Mouse (Mus musculus) intestine, embryonic 15.5 days (tissue): Measurements from ENCODE around the gene Ugt1a5. TPM values are rescaled to one million over a fixed set of nuclear protein-coding genes. Genes with fewer than 3 reads are reported as not detected.

Experiments
- ATAC-seq: fragments of 200-750 bp; cut with Nextera tagmentation; 2 replicates; pipeline ENCODE4 v1.8.0; 2017; ENCODE audit warnings: moderate TSS enrichment, moderate library complexity
- H3K27ac ChIP-seq: fragments of 300-500 bp; sonication (generic); 2 replicates; pipeline ENCODE4 v1.5.1; 2015; ENCODE audit warnings: mild to moderate bottlenecking, inconsistent platforms
- H3K27me3 ChIP-seq: fragments of 300-500 bp; sonication (generic); replicated peaks from 2 replicates; pipeline ENCODE4 v1.6.1; 2015; ENCODE audit warnings: inconsistent platforms
- H3K36me3 ChIP-seq: fragments of 300-500 bp; sonication (generic); 2 replicates; pipeline ENCODE4 v1.6.1; 2015; ENCODE audit warnings: inconsistent platforms
- H3K4me1 ChIP-seq: fragments of 300-500 bp; sonication (generic); replicated peaks from 2 replicates; pipeline ENCODE4 v1.6.1; 2015; ENCODE audit warnings: inconsistent platforms
- H3K4me2 ChIP-seq: fragments of 300-500 bp; sonication (generic); replicated peaks from 2 replicates; pipeline ENCODE4 v1.6.1; 2015; ENCODE audit warnings: mild to moderate bottlenecking, inconsistent platforms
- H3K4me3 ChIP-seq: fragments of 300-500 bp; sonication (generic); replicated peaks from 2 replicates; pipeline ENCODE4 v1.5.1; 2015; ENCODE audit warnings: inconsistent platforms
- H3K9ac ChIP-seq: fragments of 300-500 bp; sonication (generic); 2 replicates; pipeline ENCODE4 v1.6.1; 2015; ENCODE audit warnings: inconsistent platforms
- H3K9me3 ChIP-seq: fragments of 300-500 bp; sonication (generic); 2 replicates; pipeline ENCODE4 v1.6.1; 2016; ENCODE audit warnings: inconsistent platforms
- WGBS: fragments of 180-500 bp; shearing (Covaris S2); methylation state at CpG from one replicate; pipeline ENCODE4 v1.1.7; 2015; 5-methylcytosine and 5-hydroxymethylcytosine counted together
- polyA plus RNA-seq: library from polyadenylated mRNA; unstranded; fragments of >200 nt; fragmentation: Nextera tagmentation; extraction: Ambion mirVana; gene quantifications from 2 replicates; pipeline ENCODE4 v1.2.1, GENCODE M21; 2015

Ugt1a5 gene
- polyA plus RNA-seq, 1 experiment from 2014 or later, result not detected

DNA sequence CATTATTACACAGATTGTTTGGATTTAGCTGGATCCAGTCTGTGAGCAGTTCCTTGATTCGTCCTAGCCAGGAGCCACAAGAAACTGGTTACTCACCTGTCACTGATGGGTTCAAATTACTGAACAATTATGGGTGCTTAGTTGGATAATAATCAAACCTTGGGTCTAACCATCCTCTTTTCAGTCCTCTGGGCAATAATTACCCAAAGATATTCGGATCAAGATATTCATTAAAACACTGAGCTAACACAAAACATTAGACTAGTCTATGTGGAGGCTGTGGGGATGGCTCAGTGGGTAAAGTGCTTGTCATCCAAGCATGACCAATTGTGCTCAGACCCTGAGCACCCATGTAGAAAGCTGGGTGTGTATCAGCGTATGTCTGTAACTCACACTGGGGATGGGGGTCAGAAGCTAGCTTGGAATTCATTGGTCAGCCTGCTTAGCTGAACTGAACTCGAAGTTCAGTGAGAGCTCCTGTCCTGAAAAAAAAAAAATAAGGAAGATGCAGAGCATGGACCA is 70.1 kb downstream of the Ugt1a5 start:
- 62% methylated on average over 4 of the region's 4 CpGs for WGBS
- no peak overlapping the region for H3K4me2 ChIP-seq
- peaks cover 44% of the 10 kb centered on the region for H3K9me3 ChIP-seq
- no peak overlapping the region for H3K9ac ChIP-seq
- no peak overlapping the region for H3K27ac ChIP-seq
- no peaks in the 10 kb centered on the region for H3K36me3 ChIP-seq
- no peaks in the 10 kb centered on the region for H3K4me1 ChIP-seq
- no peak for ATAC-seq
- no peak overlapping the region for H3K4me3 ChIP-seq
- no peaks in the 10 kb centered on the region for H3K27me3 ChIP-seq

- WGBS, result 68% methylated on average over 5 of the region's 5 CpGs
- Histone ChIP-seq H3K4me1 (no peaks in the 10 kb centered on the region), H3K27me3 (no peaks in the 10 kb centered on the region), H3K36me3 (no peaks in the 10 kb centered on the region), H3K4me3 (no peak overlapping the region), H3K27ac (no peak overlapping the region), H3K9me3 (peaks cover 44% of the 10 kb centered on the region), H3K9ac (no peak overlapping the region), H3K4me2 (no peak overlapping the region)
- ATAC-seq, result peak; percentile 10; the same call in 1 of the 2 replicates
Measured at GRCm38 (mm10) chr1:88237311-88237710, 71.5 kb downstream of the Ugt1a5 start.

GRCm38 (mm10) chr1:88238771-88239170 is 73.0 kb downstream of the Ugt1a5 start:
- WGBS, result 71% methylated on average over 6 of the region's 6 CpGs
- ATAC-seq, result no peak
- Histone ChIP-seq H3K9me3 (peaks cover 44% of the 10 kb centered on the region), H3K4me1 (no peaks in the 10 kb centered on the region), H3K27ac (no peak overlapping the region), H3K4me3 (no peak overlapping the region), H3K9ac (no peak overlapping the region), H3K4me2 (no peak overlapping the region), H3K27me3 (no peaks in the 10 kb centered on the region), H3K36me3 (no peaks in the 10 kb centered on the region)

DNA sequence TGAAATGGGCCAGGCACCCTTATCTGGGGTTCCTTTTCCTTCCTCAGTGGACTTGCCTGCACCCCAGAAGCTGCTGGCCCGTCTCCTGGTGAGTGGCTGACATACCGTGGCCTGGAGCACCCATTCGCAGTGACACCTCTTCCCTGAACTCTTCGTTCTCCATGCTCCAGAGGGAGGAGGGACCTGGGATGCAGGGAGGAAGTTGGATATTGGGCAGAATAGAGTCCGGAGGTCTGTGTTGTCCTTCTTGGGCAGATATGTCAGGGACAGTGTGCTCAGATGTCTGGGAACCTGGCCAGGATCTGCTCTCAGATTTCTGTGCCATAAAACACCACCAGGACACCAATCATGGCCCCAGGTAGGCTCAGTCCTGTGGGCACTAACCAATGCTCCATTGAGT is 74.3 kb downstream of the Ugt1a5 start:
- Histone ChIP-seq H3K9me3 (peaks cover 40% of the 10 kb centered on the region), H3K36me3 (no peaks in the 10 kb centered on the region), H3K9ac (no peak overlapping the region), H3K4me3 (no peak overlapping the region), H3K4me2 (no peak overlapping the region), H3K4me1 (no peaks in the 10 kb centered on the region), H3K27ac (no peak overlapping the region), H3K27me3 (no peaks in the 10 kb centered on the region)
- 70% methylated on average over 5 of the region's 5 CpGs for WGBS
- no peak for ATAC-seq

DNA sequence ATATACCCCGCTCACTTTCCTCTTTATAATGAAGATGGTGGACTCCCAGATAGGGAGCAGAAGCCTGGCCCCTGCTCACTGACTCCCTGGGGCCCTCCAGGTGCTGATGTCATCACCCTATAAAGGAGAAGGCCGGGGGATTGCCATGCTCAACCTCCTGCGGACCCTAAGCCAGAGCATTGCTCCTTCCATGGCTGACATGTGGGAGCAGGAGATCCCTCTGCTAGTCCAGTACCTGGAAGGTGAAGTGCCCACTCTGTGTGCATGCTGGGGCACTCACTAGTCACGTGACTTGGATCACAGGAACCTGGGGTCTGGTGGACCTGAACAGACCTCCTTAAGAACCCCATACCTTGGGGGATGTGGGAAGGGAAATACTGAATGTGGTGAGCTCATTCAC is 74.8 kb downstream of the Ugt1a5 start:
- Histone ChIP-seq H3K4me1 (no peaks in the 10 kb centered on the region), H3K27ac (no peak overlapping the region), H3K4me2 (no peak overlapping the region), H3K9ac (no peak overlapping the region), H3K9me3 (peaks cover 37% of the 10 kb centered on the region), H3K27me3 (no peaks in the 10 kb centered on the region), H3K4me3 (no peak overlapping the region), H3K36me3 (no peaks in the 10 kb centered on the region)
- ATAC-seq, result no peak
- WGBS, result 71% methylated on average over 4 of the region's 4 CpGs

- WGBS, result 62% methylated on average over 5 of the region's 5 CpGs
- ATAC-seq, result no peak
- H3K9ac ChIP-seq, result no peak overlapping the region
Measured at GRCm38 (mm10) chr1:88243861-88244260, 78.0 kb downstream of the Ugt1a5 start.

DNA sequence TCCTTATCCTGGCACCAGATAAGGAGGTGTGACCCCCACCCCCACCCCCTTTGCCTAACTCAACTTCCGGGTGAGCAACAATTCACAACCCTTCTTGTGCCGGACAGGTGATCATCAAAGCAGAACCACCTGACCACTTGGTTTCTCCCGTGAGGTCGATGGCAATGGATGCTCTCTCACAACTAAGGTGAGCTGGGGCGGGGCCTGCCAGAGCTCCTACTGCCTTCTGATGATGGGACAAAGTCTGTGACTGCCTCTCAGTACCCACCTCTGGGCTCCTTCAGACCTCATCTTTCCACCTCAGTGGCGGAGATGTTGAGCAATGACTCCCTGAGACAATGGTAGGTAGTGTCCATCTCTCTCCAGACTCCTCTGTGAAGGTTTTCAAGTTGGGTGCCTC is 80.1 kb downstream of the Ugt1a5 start:
- 79% methylated on average over 6 of the region's 6 CpGs for WGBS
- Histone ChIP-seq H3K4me1 (no peaks in the 10 kb centered on the region), H3K4me2 (no peak overlapping the region), H3K27me3 (no peaks in the 10 kb centered on the region), H3K27ac (no peak overlapping the region), H3K9me3 (peaks cover 20% of the 10 kb centered on the region), H3K4me3 (no peak overlapping the region), H3K36me3 (no peaks in the 10 kb centered on the region), H3K9ac (no peak overlapping the region)
- ATAC-seq, result 0 out of 2 replicates have a peak, but pooled peaks have one; percentile 3

More at GRCm38 (mm10) chr1:88243861-88244260, 78.0 kb downstream of the Ugt1a5 start:
- Histone ChIP-seq H3K4me1 (no peaks in the 10 kb centered on the region), H3K27ac (no peak overlapping the region), H3K27me3 (no peaks in the 10 kb centered on the region), H3K4me2 (no peak overlapping the region), H3K36me3 (no peaks in the 10 kb centered on the region), H3K9me3 (peaks cover 33% of the 10 kb centered on the region), H3K4me3 (no peak overlapping the region)

GRCm38 (mm10) chr1:88246386-88246785 is 80.6 kb downstream of the Ugt1a5 start:
- Histone ChIP-seq H3K27ac (no peak overlapping the region), H3K9me3 (peaks cover 17% of the 10 kb centered on the region), H3K4me1 (no peaks in the 10 kb centered on the region), H3K9ac (no peak overlapping the region), H3K4me2 (no peak overlapping the region), H3K4me3 (no peak overlapping the region), H3K27me3 (no peaks in the 10 kb centered on the region), H3K36me3 (no peaks in the 10 kb centered on the region)
- ATAC-seq, result no peak
- 49% methylated on average over 6 of the region's 6 CpGs for WGBS

DNA sequence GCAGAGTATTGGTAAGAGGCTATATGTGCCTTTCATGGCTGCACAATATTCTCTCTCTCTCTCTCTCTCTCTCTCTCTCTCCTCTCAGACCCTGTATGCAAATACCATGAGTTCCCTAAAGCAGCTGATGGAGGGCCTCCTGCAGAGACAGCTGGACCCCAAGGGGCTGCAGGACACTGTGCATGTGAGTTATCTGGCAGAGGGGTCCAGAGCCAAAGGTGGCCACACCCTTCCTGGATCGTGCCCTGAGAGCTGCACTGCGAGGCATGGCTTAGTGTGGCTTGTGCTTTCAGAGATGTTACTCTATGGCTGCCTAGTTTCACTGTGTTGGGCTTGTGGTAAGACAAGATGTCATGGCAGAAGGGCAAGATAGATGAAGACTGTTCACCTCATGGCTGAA is 81.8 kb downstream of the Ugt1a5 start:
- no peak overlapping the region for H3K27ac ChIP-seq
- 53% methylated on average over 2 of the region's 2 CpGs for whole genome bisulfite sequencing
- no peak overlapping the region for H3K4me2 ChIP-seq

GRCm38 (mm10) chr1:88248658-88249057 is 82.8 kb downstream of the Ugt1a5 start:
- Histone ChIP-seq H3K4me3 (no peak overlapping the region), H3K4me2 (no peak overlapping the region), H3K36me3 (no peaks in the 10 kb centered on the region), H3K9ac (no peak overlapping the region), H3K27ac (no peak overlapping the region), H3K4me1 (no peaks in the 10 kb centered on the region), H3K9me3 (peaks cover 8% of the 10 kb centered on the region; the same call in 1 of the 2 replicates), H3K27me3 (no peaks in the 10 kb centered on the region)
- no peak for ATAC-seq
- WGBS, result 70% methylated on average over 4 of the region's 4 CpGs

More for the DNA sequence above, 81.8 kb downstream of the Ugt1a5 start:
- Histone ChIP-seq H3K36me3 (no peaks in the 10 kb centered on the region), H3K9me3 (peaks cover 12% of the 10 kb centered on the region), H3K4me3 (no peak overlapping the region), H3K4me1 (no peaks in the 10 kb centered on the region), H3K27me3 (no peaks in the 10 kb centered on the region), H3K9ac (no peak overlapping the region)
- ATAC-seq, result no peak

GRCm38 (mm10) chr1:88249596-88249995 is 83.8 kb downstream of the Ugt1a5 start:
- Histone ChIP-seq H3K9ac (no peak overlapping the region), H3K4me2 (no peak overlapping the region), H3K9me3 (peaks cover 3% of the 10 kb centered on the region; the same call in 1 of the 2 replicates), H3K4me3 (no peak overlapping the region), H3K27ac (no peak overlapping the region), H3K27me3 (no peaks in the 10 kb centered on the region), H3K4me1 (no peaks in the 10 kb centered on the region), H3K36me3 (no peaks in the 10 kb centered on the region)
- ATAC-seq, result no peak
- 78% methylated on average over 7 of the region's 7 CpGs for WGBS

DNA sequence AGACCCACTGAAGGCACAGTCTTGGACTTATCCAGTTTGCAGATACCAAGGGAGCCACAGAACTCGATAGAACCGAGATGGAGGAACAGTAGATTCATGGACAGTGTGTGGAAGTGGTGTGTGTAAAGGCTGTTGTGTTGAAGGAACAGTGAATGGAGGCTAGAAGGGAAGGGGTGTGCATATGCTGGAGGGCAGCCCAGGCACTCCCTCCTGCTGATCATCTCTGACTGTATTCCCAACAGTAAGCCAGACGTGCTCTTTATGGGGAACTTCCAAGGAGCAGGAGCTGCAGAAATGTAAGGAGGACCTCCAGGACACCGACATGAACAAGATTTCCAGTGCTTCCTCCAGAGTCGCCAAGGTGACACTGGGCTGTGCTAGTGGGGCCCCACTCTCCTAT is 84.2 kb downstream of the Ugt1a5 start:
- H3K9me3 ChIP-seq, result peaks cover 5% of the 10 kb centered on the region; the same call in 1 of the 2 replicates
- no peaks in the 10 kb centered on the region for H3K4me1 ChIP-seq
- H3K4me3 ChIP-seq, result no peak overlapping the region
- no peaks in the 10 kb centered on the region for H3K27me3 ChIP-seq
- no peak overlapping the region for H3K9ac ChIP-seq
- no peaks in the 10 kb centered on the region for H3K36me3 ChIP-seq
- WGBS, result 81% methylated on average over 5 of the region's 5 CpGs
- no peak for ATAC-seq
- no peak overlapping the region for H3K4me2 ChIP-seq
- H3K27ac ChIP-seq, result no peak overlapping the region

DNA sequence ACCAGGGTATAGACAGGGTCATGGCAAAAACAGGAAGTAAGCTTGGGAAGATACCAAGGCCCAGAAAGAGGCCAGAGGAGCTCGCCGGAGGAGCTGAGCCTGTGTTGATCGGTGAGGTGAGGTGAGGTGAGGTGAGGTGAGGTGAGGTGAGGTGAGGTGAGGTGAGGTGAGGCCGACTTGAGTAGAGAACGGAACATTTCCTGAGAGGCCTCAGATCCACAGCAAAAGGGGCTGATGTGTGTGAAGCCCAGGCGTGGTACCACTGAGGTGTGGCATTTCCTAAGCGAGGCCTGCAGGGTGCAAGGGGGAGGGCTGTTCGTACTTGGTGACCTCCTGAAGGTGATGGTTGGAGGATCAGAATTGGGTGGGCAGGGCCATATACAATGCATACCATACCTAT is 87.3 kb downstream of the Ugt1a5 start:
- H3K9ac ChIP-seq, result no peak overlapping the region
- H3K9me3 ChIP-seq, result 0 out of 2 replicates have a peak, but pooled peaks cover 9% of the 10 kb centered on the region
- H3K4me2 ChIP-seq, result no peak overlapping the region
- no peak overlapping the region for H3K27ac ChIP-seq
- no peak overlapping the region for H3K4me3 ChIP-seq
- 72% methylated on average over 8 of the region's 8 CpGs for WGBS
- H3K27me3 ChIP-seq, result no peaks in the 10 kb centered on the region
- peak; percentile 13 for ATAC-seq
- no peaks in the 10 kb centered on the region for H3K4me1 ChIP-seq
- no peaks in the 10 kb centered on the region for H3K36me3 ChIP-seq
